Mouse (Mus musculus) kidney, adult 18-20 months (tissue): ENCODE measurements around the gene Rgs3.

ENCODE experiments used
- DNase-seq: peaks from one replicate; pipeline ENCODE4 v3.0.0; 2021

The Rgs3 gene

DNA sequence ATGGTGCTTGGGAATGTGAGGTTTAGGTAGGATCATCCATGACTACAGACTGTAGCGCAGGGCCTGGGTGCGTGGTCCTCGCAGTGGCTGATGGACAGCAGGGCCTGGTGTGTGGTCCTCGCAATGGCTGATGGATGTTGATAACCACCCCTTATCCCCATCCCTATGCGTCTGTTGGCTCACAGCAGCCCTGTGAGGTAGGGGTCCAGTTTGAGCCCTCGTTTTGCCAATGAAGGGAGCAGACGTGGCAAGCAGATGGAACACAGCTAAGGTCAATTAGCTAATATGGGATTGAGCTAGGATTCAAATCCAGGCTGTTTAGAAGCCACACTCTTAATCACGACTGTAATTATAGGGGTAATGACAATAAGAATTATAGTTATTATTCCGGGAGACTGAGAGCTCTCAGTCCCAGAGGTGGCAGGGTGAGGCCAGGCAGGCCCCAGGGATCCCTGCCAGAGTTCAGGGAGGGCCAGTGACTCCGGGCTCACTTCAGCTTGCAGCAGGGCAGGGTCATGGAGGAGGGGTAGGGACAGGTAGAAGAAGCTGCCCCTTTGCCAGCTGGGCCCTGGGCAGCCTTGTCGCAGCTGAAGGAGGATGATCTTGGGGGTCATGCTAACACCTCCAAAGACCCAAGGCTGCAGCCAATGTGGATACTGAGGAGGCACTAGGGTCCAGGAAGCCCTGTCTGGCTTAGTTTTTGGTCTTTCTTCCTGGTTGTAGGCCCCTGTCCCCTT lies 135.2 kb downstream of the Rgs3 start:
- no peak for DNase-seq

DNA sequence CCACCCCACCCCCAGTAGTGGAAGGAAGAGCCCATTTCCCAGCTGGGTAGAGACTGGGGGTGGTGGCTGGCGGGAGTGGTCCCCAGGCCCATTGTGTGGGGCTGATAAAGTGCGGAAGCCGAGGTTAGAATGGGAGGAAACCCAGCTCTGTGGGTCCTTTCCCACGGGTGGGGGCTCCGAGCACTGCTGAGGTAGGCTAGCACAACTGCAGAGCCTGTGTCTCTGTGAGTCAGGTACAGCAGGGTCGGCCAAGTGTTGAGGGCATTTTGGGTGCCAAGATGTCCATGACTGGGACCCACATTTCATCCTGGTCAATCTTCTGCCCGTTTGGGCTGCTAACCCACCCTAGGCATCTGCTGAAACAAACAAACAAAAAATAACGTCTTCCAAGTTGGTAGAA lies 135.9 kb downstream of the Rgs3 start:
- no peak for DNase-seq

DNA sequence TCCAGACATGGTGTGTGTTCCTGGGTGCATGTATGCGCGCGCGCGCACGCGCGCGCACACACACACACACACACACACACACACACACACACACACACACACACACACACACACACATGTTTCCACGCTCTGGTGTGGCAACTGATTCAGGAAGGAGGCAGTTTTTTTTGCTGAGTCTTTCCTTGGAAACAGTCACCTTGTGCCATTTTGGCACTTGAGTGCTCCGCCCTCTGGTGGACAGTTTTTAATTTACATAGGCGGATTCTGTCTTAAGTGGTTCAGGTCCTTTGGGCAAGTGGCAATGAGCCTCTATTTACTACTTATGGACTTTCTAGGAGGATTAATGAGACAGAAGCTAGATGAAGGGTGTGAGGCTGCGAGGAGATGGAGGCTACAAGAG lies 136.3 kb downstream of the Rgs3 start:
- DNase-seq, result peak; percentile 56

DNA sequence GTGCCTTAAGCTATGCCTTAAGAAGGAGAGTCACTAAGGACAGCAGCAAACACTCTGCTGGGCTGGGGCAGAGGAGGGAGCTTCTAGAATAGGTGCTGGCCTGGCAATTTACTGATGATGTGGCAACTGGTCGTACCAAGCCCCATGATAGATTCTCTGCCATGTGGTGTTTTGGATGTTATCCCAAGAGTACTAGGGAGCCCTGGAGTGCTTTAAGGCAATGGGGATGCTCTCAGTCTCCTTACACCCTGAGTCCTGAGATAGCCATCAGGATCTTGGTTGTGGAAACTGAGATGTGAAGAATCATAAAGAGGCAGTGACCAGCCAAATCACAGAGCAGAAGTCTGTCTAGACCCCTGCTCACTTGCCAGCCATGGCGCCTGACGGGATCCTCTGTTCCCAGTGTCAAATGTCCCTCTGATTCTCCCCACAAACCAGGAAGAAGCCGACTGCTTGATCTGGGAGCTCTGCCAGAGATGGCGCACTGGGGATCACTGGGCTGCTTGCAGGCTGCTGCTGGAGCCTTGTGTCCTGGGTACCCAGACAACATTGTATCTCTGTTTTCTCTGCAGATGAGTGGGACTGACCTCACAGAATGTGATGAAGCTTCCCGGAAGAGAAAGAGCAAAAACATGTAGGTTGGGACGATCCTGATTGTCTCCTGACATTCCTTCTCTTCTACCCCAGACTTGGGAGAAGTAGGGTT lies 137.2 kb downstream of the Rgs3 start:
- DNase-seq, result no peak

DNA sequence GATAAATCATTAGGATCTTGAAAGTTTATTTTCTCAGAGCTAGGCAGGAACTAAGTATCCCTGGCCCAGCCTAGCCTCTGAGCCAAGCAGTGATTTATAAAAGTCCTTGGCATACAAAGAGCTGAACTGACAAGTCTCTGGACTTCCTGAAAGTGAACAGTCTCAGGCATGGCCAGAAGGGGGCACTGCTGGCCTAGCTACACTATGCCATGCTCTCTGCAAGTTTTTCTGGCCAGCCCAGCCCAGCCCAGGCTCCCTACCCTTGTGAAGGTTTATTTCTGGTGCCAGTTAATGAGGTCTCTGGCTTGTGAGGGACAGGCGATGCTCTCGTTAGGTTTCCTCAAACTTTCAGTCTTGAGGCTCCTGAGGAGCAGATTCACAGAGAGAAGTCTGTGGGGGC lies 137.8 kb downstream of the Rgs3 start:
- DNase-seq, result peak; percentile 90

DNA sequence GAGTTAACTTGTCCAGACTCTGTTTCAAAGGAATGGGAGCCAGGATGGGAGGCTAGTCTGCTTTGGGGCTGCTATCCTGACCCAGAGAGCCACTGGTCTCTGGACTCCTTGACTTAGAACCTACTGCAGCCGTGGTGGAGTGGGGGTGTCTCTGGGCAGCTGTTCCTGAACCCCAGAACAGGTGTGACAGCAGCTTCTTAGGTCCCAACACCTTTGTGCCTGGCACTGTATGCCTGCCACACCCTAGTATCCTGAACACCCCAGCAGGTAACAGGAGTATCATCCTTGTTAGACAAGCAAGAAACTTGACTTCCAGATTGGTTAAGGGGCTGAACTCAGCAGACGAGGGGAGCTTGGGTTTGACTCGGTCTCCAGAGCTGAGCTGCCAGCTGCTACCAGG lies 138.9 kb downstream of the Rgs3 start:
- DNase-seq, result no peak

DNA sequence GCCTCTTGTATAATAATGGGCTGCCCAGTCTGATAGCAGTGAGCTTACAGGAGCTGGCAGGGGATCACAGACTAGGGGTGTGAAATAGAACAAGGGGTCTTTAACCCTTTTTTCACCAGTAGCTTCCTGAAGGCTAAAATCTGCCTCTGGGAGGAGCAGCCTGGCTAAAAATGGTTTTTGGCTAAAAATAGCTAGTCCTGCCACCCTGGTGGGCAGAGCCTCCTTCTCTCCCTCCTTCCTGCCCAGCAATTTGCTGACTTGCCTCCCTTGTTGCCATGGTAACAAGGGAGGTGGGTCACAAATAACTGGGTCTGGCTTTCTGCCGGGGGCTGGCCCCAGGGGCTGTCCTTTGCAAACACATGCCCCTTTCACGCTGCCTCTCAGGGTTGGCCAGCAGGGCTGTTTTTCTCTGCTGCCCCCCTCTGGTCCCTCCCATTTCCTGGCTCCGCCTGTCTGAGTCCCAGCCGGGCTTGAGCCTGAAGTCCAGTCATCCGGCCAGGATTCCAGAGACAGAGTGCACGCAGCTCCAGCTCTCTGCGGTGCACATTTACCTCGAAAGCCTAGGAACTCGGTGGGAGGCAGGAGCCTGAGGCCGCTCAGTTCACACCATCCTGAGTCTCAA lies 139.7 kb downstream of the Rgs3 start:
- DNase-seq, result peak; percentile 92

DNA sequence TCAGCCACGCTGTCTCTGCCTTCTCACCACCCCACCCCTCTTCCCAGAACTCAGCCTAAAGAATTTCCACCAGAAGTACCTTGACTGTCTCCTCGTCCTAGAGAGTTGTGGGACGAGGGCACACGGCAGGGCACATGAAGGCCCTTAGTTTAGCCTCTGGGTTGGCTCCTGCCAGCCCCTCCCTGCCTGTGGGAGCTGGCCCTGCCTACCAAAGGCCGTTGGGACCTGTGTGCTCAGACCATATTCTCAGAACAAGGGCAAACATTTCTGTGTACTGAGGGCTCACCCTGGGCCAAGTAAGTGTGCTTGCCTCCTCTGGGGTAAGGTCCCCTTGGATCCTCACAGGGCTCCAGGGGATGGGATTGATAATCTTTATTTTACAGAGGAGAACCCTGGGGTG lies 140.8 kb downstream of the Rgs3 start:
- no peak for DNase-seq

DNA sequence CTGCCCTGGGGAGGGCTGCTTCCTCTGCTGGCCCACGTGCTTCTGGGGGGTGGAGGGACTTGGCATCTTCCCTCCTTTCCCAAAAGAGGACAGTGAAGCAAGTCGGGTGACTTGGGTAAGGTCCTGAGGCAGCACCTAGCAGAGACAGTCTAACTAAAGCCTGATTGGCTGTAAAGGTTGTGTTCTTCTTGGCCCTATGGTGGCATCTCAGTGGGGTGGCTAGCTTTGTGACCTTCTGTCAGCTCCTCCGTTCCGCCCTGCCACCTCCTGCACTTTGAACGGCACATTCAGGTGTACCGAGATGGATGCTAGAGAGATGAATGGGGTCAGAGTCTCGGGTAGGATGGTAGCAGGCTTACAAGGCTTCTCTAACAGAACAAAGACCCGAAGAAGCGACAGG lies 143.5 kb downstream of the Rgs3 start:
- peak; percentile 46 for DNase-seq

DNA sequence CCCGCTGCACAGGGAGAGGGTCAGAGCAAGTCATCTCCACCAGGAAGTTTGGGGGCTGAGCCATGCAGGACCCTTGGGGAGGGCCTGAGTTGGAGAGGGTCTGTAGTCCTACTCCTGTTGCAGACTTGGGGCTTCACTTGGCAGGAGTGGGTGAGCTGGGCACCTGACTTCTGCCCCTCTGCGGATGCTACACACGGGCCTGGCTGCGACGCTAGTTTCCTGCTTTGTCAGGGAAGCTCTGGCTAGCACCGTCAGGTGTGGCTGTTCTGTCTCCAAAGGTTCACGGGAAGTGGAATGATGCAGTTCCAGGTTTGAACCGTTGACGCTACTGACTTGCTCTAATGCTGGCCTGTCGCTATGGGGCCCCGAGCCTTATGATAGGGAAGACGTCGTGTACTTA lies 144.6 kb downstream of the Rgs3 start:
- no peak for DNase-seq

DNA sequence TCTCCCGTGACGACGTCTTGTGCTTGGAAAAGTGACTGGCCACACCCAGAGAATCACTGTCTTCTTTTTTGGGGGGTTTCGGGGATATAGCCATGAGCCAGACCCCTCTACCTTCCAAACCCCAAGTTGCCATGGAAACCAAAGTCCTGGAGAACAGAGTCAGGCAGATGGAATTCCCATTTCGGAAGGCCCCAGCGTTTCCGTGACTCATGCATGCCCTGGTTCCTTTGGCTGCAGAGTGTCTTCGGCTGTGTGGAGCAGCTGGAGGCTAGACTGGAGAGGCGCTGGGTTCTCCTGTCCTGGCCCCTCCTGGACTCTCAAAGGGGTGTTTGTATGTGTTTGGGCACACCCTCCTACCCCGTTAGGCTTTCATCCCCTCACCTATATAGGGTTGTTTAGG lies 145.4 kb downstream of the Rgs3 start:
- no peak for DNase-seq

DNA sequence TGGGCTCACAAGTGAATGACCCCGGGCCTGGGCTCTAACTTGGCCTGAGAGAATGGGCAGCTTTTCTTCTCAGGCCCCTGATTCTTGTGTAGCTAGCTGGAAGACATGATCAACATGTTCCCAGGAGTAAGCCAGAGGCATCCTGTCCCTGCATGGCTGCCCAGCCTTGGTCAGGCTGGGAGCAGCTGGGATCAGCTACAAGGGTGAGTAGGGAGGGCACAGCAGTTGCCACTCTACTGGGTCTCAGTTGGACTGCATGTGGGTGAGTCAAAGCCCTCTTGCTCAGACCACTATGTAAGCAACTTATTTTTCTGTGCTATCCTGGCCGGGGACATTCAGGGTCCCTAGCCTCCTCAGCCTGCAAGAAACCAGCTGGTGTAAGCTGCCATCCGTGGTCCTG lies 146.1 kb downstream of the Rgs3 start:
- no peak for DNase-seq

DNA sequence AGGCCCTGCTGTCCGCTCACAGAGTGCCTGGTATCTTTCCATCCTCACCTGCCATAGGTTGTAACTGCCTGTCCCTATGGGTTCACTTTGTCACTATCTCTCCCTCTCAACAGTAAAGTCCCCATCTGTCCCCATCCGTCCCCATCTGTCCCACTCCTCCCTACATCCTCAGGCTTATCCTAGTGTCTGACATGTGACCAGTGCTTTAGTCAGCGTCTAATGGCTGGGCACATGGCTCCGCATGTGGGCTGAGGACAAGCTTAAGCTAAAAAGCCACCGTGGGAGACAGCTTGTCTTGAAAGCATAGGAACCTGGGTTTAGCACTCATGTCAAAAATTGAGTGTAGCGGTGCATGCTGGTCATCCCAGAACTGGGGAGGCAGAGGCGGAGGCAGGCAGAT lies 148.4 kb downstream of the Rgs3 start:
- no peak for DNase-seq

DNA sequence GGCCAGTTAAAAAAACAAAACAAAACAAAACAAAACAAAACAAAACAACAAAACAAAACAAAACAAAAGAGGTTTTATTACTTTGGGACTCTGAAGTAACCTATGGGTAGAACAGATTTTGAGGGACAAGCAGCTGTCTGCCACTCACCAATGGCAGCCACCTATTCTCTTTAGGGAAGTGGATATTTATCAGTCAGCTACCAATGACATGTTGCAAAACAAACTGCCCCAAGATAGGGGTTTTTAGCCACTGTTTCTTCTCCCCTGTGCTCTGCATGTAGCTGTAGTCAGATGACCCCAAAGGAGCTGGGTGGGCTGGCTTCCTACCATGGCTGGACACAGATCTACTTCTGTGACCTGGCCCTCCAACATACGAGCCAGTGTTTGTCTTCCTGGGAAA lies 149.3 kb downstream of the Rgs3 start:
- no peak for DNase-seq

DNA sequence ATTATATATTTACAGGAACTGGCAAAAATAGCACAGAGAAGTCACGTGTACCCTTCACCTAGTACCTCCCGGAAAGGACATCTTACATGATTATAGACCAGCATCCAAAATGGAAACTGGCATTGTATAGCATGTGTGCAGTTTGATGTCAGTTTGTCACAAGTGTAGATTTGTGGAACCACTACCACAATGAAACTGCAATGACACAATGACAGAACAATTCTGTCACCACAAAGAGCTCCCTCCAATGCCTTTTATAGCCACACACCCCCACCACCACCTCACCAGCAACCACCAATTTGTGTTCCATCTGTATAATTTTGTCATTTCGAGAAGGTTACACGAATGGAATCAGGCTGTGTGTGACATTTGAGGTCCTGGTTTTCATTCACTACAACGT lies 149.8 kb downstream of the Rgs3 start:
- DNase-seq, result no peak

DNA sequence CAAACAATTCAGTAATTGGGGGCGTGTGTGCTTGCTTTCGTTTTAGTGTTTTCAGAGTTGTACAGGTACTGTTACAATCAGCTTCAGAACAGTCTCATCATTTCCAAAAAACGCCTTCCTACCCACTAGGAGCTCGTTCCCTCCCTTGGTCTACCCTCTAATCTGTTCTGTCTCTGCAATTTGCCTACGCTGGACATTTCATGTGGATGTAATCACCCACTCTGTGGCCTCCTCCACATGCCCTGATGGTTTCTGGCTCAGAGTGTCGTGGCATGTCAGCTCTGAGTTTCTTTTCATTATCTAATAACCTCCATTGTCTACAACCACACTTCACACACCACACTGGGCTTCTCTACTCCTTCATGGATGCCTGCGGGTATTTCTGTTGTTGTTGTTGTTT lies 151.5 kb downstream of the Rgs3 start:
- no peak for DNase-seq

DNA sequence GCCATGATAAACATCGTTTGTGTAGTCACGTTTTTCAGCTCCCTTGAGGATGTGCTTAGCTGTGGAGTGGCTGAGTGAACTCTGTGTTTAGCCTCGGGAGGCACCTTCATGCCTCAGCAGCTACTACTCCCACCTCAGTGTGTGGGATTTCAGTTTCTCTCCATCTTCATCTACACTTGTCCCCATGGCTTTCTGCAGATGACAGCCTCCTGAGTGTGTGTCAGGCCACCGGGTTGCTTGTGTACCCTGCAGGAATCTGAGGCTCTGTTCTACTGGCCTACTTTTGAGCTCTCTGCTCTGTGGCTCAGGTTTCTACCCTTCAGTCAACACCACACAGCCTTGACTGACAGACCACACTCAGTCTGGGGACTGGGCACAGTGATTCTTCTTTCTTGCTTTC lies 151.9 kb downstream of the Rgs3 start:
- DNase-seq, result no peak

DNA sequence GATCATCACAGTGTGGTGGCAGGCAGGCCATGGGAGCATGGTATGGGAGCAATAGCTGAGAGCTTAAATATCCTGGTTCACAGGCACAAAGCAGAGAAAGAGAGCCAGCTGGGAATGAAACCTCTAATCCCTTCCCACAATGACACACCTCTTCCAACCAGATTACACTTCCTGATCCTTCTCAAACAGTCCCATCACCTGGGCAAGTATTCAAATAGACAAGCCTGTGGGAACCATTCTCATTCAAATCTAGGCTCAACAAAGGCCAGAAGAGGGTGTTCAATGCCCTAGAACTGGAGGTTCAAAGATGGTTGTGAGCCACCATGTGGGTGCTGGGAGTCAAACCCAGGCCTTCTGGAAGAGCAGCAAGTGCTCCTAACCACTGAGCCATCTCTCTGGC lies 161.2 kb downstream of the Rgs3 start:
- DNase-seq, result no peak

DNA sequence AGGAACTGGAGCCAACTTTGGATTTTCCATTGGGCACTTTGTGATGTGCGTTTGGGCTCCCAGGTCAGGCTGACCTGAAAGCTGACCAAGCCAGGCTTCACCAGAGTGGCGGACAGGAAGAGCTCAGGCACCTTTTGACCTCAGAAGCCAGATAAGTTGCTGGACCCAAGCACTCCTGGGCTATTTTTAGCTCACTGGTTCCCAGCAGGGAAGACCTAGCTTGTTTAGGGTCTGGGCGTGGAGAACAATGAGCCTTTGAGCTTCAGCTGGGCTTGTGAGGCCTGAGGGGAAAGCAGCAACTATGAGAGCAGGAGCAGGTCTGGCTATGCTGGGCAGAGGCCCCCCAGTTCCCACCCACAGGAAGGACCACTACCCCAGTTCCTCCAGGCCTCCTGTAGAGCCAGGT lies 162.4 kb downstream of the Rgs3 start:
- peak; percentile 44 for DNase-seq

DNA sequence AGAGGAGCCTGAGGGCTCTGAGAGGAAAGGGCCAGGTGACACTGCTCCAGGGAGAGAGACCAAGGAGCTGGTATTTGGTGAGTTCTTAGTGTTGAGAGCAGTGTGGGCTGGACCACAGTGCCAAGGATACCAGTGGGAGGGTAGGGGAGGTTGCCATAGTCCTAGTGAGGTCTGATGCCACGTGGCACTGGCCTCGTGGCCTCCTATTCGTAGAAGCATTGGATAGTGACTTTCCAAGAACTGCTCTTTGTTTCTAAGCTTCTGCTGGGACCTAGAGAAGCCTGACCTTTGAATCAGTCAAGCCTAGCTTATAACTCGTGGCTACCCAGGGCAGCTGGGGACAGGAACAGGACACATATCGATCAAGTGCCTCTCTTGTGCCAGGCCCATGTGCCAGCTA lies 164.1 kb downstream of the Rgs3 start:
- DNase-seq, result peak; percentile 53

DNA sequence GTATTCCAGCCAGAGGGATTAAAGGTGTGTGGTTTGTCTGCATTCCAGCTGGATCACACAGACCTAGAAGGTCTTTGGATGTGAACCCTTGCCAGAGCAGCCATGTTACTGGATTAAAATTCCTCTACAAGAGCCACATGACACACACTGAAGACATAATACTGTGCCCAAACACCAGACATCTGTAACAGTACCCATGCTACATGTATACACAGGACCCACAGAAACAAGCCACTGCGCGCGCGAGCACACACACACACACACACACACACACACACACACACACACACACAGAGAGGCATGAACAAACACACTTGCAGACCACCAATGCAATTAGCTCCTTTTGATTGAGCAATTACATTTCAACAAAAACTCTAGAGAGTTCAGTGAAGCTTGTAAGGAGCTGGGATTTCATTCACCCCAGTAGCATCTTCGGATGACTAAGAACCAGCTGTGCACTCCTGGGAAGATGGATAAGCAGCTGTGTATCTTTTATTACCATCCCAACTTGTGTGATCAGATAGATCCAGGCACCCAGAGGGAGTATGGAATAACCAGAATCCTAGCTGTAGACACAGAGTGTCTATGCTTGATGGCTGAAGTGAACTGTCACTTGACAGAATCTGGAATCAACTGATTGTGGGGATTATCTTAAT lies 166.8 kb downstream of the Rgs3 start:
- no peak for DNase-seq

DNA sequence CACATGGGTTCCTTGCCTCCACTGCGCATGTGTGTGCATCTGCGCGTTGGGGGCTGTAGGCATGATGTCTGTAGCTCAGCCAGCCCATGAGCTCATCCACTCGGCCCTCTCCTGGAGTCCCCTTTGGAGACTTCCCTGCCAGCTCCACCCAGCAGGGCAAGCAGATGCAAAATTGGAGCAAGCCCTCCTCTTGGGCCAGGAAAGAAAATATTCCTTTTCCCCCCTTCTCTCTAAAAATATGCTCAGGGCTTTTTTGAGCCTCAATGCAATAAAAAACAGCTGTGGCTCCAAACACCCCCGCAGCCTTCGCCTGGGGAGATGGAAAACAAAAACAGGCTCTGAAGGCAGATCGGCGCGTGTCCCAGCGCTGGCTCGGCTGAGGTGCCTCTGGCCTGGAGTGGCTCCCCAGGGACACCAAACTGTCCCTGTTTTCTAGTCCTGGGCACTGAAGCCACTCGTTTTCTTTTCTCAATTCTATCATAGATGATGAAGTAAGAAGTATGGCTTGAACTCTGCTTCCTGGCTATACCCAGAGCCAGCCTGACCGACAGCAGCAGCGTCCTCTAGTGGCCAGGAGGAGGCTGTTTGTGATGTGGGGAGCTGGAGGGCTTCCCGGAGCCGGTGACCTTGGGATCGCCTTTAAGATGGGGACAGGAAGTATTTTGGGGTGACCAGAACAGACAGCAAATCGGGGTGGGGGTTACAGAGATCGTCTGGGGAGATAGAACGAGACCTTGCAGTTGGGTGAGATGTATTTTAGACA lies 168.1 kb downstream of the Rgs3 start:
- no peak for DNase-seq

DNA sequence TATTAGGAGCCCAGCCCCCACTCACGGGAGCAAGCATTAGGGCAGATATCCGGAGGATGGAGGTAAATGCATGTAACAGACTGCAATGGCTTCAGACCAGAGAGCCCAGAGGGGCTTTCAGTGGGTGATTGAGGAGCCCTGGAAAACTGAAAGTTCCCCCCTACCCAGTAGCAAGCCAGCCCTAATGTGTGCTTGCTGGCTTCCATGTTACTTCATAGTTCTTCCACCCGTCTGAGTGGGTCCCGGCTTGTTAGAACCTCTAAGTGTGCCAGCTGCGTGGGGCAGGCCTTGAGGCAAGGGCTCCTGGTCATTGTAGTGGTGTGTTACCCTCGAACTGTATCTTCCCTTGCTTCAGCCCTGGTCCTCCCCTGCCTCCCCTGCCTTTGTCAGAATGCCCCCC lies 168.8 kb downstream of the Rgs3 start:
- DNase-seq, result no peak
